Mouse (Mus musculus): ENCODE data around the gene Jmjd8. TPM values are rescaled to one million over a fixed set of nuclear protein-coding genes. Genes with fewer than 3 reads are reported as not detected.

Jmjd8 gene
- total and polyA plus RNA-seq, 3 experiments: 99.4 to 121 (median 111) TPM

DNA sequence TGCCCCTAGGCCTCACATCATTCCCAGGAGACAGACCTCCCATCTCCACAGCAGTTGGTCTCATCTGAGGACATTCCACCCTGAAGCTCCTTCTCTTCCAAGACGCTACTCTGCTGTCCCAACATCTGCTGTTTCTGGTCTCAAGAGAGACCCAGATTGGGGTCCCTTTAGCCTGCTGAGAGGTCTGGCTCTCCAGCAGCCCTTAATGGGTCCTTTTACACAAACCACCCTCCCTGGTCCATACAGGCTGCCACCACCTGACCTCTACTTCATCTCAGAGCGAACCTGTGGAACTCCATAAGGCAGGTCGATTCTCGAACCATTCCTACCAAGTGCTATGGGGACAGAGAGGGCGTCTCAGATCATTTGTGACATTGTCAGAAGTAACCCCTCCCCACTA lies 20.6 kb upstream of the Jmjd8 start:
- no peak for DNase-seq

DNA sequence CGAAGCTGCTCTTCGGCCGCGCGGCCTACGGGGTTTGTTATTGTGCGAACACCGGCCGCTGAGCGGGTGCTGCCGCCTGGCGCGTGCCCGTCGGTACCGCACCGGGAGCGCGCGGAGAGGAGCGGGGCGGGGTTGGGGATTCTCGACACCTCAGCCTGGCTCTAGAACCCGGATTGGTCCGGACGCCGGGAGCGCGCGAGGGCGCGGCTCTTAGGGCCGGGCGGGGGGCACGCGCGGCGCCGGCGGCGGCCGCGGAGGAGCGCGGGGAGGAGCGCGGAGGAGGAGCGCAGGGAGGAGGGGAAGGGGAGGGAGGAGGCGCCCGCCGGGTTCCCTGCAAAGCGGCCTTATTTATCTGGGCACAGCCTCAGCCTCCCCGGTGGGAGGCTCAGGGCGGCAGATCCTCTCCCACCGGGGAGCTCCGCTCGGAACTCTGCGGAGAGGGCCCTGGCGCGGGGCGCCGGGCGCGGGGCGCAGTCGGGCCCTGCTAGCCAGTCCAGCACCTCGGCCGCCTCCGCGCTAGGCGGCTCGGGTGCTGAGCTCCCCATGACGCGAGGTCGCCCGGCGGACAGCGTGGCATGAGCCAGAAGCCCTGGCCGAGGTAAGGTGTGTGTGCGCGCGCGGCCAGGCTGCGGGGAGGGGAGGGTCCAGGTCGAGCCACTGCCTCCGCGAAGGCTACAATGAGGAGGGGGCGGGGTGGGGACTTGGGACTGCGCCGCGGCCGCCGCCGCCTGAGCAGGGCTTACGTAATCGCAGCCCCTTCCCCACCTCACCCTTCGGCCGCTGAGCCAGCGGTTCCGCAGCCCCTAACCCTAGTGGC lies 19.7 kb upstream of the Jmjd8 start, which contains the start of gene Fbxl16:
Fbxl16 (plus strand) TSS at position 297 of the 817 bp plus-strand sequence.
- peak; percentile 95 for DNase-seq

DNA sequence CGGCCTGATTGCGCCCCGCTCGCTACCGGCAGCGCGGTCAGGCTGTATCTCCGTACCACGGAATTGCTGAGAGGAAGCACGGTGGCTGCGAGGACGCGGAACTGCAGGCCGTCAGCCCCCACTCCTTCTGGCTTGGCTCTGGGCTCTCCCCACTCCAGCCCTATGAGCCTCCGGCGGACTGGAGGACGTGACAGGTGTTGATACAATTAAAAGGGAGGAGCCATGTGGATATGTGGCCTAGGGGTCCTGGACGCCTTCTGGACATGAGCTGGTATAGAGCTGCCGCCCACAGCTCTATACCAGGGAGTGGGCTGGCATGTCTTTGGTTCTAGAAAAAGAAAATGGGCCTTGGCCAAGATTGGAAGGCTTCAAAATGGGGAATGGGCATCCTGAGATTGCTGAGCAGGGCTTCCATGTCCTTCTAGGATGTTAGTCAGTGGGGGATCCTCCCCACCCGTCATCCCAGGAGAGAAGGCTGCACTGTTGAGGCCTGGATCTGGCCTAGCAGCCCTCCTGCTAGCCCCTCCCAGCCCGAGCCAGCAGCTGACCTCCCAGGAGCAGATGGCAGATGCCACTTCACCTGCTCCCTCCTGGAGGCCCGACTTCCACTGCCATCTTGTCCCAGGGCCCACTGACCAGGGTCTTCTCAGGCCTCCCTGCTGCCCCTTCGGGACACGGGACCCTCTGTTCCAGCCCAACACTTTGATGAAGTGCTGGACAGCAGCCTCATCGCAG lies 18.9 kb upstream of the Jmjd8 start:
- DNase-seq: no peak

GRCm38 (mm10) chr17:25810890-25811289 lies 17.8 kb upstream of the Jmjd8 start:
- no peak for DNase-seq

- peak; percentile 90 for DNase-seq
Measured at GRCm38 (mm10) chr17:25813471-25813870, 15.2 kb upstream of the Jmjd8 start.

DNA sequence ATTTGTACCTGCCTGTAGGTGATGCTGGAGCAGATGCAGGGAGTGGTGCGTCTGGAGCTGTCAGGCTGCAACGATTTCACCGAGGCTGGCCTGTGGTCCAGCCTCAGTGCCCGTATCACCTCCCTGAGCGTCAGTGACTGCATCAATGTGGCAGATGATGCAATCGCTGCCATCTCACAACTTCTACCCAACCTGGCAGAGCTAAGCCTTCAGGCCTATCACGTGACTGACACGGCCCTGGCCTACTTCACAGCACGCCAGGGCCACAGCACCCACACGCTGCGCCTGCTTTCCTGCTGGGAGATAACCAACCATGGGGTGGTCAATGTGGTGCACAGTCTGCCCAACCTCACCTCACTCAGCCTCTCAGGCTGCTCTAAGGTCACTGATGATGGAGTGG lies 11.0 kb upstream of the Jmjd8 start:
- DNase-seq: peak; percentile 75

DNA sequence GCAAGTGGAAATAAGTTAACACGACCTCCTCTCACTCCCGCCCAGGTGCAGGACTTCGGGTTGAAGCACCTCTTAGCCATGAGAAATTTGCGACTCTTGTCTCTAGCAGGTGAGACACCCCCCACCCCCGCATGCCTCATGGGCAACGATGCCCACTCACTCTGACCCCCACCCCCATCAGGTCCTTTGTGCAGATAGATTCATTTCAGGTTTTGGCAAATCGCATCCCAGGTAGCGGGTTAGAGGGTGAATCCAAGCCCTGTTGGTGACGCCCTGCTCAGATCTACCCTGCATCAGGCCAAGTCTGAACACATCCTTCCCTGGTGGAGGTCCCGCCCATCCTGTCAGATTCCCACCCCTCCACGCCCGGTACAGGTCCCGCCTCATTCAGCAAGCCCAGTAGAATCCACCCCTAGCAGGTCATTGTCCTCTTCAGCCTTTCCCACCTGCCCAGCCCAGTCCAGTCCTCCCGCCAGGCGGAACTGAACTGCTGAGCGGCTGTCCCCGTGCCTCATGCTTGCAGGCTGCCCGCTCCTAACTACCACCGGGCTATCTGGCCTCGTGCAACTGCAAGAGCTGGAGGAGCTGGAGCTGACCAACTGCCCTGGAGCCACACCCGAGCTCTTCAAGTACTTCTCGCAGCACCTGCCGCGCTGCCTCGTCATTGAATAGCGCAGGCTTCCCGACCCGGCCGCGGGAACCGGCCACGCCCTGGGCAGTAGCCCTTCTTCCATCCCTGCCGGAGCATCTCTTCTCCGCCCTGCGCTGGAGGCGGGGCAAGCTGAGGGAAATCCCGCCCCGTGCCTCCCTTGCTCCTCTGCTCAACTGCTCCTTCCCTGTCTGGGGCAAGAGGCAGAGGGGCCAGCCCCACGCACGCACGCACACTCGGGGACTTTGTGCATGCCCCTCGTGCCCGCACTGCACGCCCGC lies 9.6 kb upstream of the Jmjd8 start:
- peak; percentile 43 for DNase-seq

DNA sequence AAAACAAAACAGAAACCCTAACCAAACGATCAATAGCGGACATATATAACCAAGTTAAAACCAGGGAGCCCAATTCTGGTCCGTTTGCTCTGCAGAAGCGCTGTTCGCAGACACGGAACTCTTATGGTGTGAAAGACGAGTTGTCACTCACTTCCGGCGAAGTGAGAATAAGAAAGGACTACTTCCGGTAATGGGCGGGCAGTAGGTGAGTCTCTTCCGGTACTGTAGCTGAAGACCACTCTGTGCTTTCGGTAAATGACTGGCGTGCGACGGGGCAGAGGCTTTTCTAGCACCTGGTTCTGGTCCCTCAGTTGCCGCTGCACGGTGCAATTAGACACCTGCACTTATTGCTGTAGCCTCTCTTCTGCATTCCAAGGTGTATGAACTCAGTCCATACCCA lies 5.2 kb upstream of the Jmjd8 start, which contains the start of gene Wdr24:
Wdr24 (plus strand) TSS at position 176 of the 400 bp plus-strand sequence.
- DNase-seq: peak; percentile 81

DNA sequence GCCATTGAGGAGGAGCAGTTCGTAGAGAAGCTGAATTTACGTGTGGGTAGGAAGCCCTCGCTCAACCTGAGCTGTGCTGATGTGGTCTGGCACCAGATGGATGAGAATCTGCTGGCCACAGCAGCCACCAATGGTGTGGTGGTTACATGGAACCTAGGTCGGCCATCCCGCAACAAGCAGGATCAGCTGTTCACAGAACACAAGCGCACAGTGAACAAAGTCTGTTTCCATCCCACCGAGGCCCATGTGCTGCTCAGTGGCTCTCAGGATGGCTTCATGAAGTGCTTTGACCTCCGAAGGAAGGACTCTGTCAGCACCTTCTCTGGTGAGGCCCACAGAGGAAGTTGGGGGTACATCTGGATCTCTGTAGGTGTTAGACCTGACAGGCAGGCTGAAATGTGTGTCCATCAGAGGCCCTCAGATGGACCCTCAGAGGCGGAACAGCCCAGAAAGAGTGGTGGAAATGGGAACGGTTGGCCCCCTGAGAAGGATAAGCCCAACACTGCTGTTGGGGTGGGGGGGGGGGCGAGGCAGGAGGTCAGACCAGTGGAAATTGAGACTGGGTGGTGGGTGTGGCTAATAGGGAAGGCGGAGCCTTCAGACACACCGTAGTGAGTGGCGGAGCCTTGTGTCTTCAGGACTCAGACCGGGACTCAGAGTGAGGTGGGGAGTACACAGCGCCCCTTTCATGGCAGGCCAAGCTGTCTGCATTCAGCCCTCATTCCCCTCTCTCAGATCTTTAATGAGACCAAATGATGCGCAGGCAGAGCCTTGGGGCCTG lies 4.1 kb upstream of the Jmjd8 start:
- no peak for DNase-seq

DNA sequence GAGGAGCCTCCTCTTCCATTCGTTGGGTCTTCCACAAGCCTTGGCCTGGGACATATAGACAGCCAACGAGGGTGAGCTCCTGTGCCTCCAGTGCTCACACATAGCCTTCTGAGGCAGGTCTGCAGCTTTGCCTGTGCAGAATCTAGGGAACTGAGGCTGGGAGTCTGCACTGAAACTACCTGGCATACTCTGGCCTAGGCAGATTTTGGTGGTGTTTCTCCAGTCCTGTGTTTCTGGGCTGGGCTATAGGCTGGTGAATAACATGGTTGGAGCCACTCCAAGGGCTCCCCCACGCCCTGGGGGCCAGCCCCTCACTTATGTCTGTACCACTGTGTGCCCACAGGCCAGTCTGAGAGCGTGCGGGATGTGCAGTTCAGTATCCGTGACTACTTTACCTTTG lies 3.4 kb upstream of the Jmjd8 start:
- no peak for DNase-seq

GRCm38 (mm10) chr17:25825984-25826570 lies 2.6 kb upstream of the Jmjd8 start:
- no peak for DNase-seq

DNA sequence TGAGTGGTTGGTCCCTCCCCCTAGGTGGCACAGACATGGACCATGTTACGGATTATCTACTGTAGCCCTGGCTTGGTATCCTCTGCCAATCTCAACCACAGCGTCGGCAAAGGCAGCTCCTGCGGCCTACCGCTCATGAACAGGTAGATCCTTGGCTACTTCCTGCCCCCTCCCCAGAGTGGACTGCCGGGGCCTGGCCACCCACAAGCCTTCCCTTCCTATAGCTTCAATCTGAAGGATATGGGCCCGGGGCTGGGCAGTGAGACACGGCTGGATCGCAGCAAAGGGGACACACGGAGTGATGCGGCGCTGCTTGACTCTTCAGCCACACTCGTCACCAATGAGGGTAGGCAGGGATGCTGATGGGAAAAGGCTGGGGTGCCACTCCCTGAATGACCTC lies 1.7 kb upstream of the Jmjd8 start:
- DNase-seq: no peak

DNA sequence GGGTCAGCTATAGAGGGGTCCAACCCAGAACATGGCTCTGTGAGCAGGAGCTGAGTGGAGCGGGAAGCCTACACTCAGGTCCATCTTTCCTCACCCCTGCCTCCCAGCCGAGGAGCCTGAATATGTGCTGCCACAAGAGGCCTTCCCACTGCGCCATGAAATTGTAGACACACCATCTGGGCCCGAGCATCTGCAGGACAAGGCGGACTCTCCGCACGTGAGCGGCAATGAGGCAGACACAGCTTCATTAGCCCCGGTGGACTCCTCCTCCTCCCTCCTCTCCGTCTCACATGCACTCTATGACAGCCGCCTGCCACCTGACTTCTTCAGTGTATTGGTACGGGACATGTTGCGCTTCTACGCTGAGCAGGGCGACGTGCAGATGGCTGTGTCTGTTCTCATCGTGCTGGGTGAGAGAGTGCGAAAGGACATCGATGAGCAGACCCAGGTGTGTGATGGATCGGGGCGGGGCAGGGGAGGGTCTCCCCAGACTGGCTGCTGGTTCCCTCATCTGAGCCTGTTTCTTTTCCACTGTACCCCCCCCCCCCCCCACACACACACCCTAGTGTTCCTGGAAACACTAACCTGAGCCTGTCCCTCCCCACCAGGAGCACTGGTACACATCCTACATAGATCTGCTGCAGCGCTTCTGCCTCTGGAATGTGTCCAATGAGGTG lies 983 bp upstream of the Jmjd8 start:
- no peak for DNase-seq

GRCm38 (mm10) chr17:25828223-25828594 lies 458 bp upstream of the Jmjd8 start:
- no peak for DNase-seq

- DNase-seq: no peak
Measured at GRCm38 (mm10) chr17:25829558-25830017, 921 bp downstream of the Jmjd8 start.

DNA sequence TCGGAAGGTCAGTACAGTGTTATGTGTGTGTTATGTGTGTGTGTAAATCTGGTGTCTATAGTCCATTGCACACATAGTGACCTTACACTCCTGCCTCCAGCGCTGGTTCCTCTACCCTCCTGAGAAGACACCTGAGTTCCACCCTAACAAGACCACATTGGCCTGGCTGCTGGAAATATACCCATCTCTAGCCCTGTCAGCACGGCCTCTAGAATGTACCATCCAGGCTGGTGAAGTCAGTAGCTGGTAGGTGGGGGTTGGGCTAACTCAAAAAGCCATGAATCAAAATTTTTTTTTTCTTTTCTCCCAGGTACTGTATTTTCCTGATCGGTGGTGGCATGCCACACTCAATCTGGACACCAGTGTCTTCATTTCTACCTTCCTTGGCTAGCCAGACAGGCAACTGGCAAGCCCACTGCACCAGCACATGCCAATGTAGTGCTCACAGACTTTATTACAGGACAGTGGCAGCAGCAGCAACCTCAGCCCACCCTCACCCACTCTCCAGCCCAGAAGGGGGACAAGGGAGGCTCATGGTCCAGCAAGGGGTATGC lies 1.6 kb downstream of the Jmjd8 start:
- no peak for DNase-seq

DNA sequence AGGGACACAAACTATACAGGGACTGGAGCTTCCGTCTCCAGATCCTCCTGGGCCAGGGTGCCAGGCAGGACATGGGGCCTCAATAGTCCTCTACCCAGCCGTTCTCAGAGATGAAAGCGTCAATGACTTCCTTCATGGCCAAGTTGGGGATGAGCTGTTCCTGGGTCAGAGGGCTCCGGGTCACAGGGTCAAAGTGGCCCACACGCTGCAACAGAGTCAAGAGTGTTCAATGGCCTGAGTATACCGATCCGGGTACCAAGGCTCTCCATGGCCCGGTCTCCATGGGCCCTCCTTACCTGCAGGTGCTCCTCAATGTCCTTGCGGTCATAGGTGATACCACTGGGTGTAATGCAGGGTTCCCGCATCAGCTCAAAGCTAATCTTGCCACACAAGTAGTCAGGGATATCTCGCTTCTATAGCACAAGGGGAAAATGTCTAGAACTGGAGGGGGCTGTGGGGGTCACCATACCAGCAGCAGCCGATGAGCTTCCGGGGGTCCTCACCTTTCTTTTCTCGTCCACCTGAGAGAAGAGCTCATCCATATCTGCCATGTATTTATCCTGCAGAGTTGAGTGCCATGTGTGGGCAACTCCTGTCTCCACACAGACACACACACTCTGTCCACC lies 2.3 kb downstream of the Jmjd8 start:
- no peak for DNase-seq

DNA sequence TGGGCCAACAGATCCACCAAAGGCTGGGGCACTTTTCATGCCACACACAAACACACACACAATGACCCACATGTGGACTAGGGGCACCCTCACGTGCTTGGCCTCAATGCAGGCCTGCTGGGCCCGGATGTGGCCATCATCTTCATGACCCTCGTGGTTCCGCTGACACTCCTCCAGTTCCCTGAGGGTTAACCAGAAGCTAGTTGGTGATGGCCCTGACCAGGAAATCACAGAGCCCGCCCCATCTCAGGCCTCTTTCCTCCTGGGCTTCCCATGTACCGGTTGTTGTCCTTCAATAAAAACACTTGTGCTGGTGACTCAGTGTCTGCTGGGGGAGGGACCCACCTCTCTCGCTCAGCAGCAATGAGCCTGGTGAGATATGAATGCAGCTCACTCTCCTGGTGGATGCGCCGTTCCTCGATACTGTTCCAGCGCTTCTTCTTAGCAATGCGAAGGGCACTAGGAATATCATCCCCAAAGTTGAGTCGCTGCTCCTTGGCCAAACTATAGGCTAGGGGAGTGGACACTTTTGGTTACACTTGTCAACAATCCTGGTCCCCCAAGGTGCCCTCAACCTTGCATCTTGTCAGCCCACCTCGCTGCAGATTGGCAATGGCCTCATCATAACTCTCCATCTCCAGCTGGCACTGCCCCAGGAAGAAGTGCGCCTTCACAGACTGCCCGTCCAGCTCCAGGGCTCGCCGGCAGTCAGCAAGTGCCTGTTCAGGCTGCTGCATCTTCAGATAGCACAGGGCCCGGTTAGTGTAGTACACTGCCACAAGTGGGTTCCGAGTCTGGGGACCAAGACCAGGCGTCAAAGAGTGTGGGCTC lies 3.0 kb downstream of the Jmjd8 start:
- peak; percentile 82 for DNase-seq
